Mouse (Mus musculus) kidney, postnatal 0 days (tissue): ENCODE measurements around the gene Fgr. TPM values are rescaled to one million over a fixed set of nuclear protein-coding genes. Genes with fewer than 3 reads are reported as not detected.

Experiments
- ATAC-seq: fragments of 200-750 bp; cut with Nextera tagmentation; replicated peaks from 2 replicates; pipeline ENCODE4 v1.8.0; 2017; ENCODE audit warnings: low read depth, moderate number of reproducible peaks, moderate TSS enrichment, moderate library complexity; ENCODE audit not compliant: low FRiP score
- DNase-seq: peaks from one replicate; pipeline ENCODE4 v3.0.0-alpha.2; 2016; ENCODE audit warnings: low spot score
- H3K27ac ChIP-seq: fragments of 300-500 bp; sonication (generic); 2 replicates; pipeline ENCODE4 v1.5.1; 2014; ENCODE audit warnings: mild to moderate bottlenecking
- H3K27me3 ChIP-seq: fragments of 300-500 bp; sonication (generic); 2 replicates; pipeline ENCODE4 v1.6.1; 2014; ENCODE audit warnings: low read length, mixed read lengths; ENCODE audit not compliant: insufficient read depth
- H3K36me3 ChIP-seq: fragments of 300-500 bp; sonication (generic); 2 replicates; pipeline ENCODE4 v1.6.1; 2014; ENCODE audit warnings: low read length, mixed read lengths; ENCODE audit not compliant: insufficient read depth
- H3K4me1 ChIP-seq: fragments of 300-500 bp; sonication (generic); replicated peaks from 2 replicates; pipeline ENCODE4 v1.6.1; 2014; ENCODE audit warnings: antibody characterized with exemption, low read length, mixed read lengths; ENCODE audit not compliant: insufficient read depth
- H3K4me2 ChIP-seq: fragments of 300-500 bp; sonication (generic); 2 replicates; pipeline ENCODE4 v1.6.1; 2014; ENCODE audit warnings: mild to moderate bottlenecking, low read length, moderate library complexity, mixed read lengths
- H3K4me3 ChIP-seq: fragments of 300-500 bp; sonication (generic); replicated peaks from 2 replicates; pipeline ENCODE4 v1.5.1; 2014; ENCODE audit warnings: low read depth, low read length
- H3K9ac ChIP-seq: fragments of 300-500 bp; sonication (generic); 2 replicates; pipeline ENCODE4 v1.6.1; 2014; ENCODE audit warnings: low read depth, low read length
- H3K9me3 ChIP-seq: fragments of 300-500 bp; sonication (generic); replicated peaks from 2 replicates; pipeline ENCODE4 v1.6.1; 2016; ENCODE audit warnings: low read length, inconsistent platforms, mixed read lengths
- CTCF ChIP-seq: IDR thresholded peaks from 2 replicates; pipeline ENCODE4 v1.5.1; 2016; ENCODE audit warnings: antibody characterized with exemption, low read depth, mild to moderate bottlenecking, moderate library complexity
- WGBS: fragments of 180-500 bp; shearing (Covaris S2); extraction: QIAGEN DNeasy Blood & Tissue Kit; methylation state at CpG from one replicate; pipeline ENCODE4 v1.1.7; 2014; 5-methylcytosine and 5-hydroxymethylcytosine counted together
- polyA plus RNA-seq: library from polyadenylated mRNA; unstranded; fragments of >200 nt; fragmentation: Nextera tagmentation; extraction: Ambion mirVana; gene quantifications from 2 replicates; pipeline ENCODE4 v1.2.1, GENCODE M21; 2015

Fgr gene
- polyA plus RNA-seq, 1 experiment from 2014 or later: 0.51 TPM

GRCm38 (mm10) chr4:133037798-133038197 lies 63.9 kb downstream of the Fgr start:
- WGBS: 14% methylated on average over 6 of the region's 6 CpGs
- no peak overlapping the region for H3K9ac ChIP-seq
- no peak for TF ChIP-seq CTCF
- H3K4me1 ChIP-seq: peaks cover 42% of the 10 kb centered on the region
- peak overlapping the region; percentile 90; the same call in 1 of the 2 replicates for H3K27ac ChIP-seq
- peak overlapping the region; percentile 100 for H3K4me2 ChIP-seq
- DNase-seq: no peak
- H3K27me3 ChIP-seq: no peaks in the 10 kb centered on the region
- no peak for ATAC-seq
- H3K36me3 ChIP-seq: no peaks in the 10 kb centered on the region
- no peaks in the 10 kb centered on the region for H3K9me3 ChIP-seq
- peak overlapping the region; percentile 63; the same call in 1 of the 2 replicates for H3K4me3 ChIP-seq

DNA sequence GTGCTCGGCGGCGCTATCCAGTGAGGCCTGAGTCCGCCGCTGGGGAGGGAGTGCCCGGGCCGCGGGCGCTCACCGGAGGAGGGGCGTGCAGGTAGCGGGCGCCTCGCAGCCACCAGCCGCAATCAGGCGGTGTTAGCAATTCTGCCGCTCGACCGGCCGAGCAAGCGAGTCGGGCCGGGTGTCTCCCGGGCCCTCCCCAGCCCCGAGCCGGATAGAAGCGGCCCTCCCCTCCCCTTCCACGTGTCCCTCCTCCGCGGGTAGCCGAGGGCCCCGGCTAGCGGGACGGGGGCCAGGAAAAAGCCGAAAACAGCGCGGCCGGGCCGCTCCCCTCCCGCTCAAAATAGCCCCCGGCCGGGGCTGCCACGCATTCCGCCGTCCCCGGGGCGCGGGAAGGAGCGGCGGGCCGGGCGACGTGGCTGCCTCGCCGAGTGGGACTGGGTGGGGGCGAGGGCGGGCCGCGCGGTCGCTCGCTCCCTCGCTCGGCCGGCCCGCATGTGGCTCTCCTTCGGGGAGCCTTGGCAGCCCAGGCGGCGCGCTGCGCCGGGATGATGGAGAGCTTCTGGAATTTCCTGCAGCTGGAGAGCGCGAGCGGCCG lies 64.7 kb downstream of the Fgr start:
- Histone ChIP-seq H3K27ac (peak overlapping the region; percentile 90), H3K9me3 (no peaks in the 10 kb centered on the region), H3K4me1 (peaks cover 50% of the 10 kb centered on the region)

GRCm38 (mm10) chr4:133039116-133039819 lies 65.4 kb downstream of the Fgr start:
- ATAC-seq (no peak), DNase-seq (no peak)
- Histone ChIP-seq H3K9me3 (no peaks in the 10 kb centered on the region), H3K27me3 (no peaks in the 10 kb centered on the region), H3K36me3 (no peaks in the 10 kb centered on the region), H3K9ac (peak overlapping the region; percentile 86), H3K27ac (peak overlapping the region; percentile 90), H3K4me3 (peak overlapping the region; percentile 63), H3K4me2 (peak overlapping the region; percentile 100), H3K4me1 (peaks cover 57% of the 10 kb centered on the region)
- under 1% methylated on average over 40 of the region's 77 CpGs for WGBS
- TF ChIP-seq CTCF: no peak

More for the DNA sequence above, 64.7 kb downstream of the Fgr start:
- peak overlapping the region; percentile 86 for H3K9ac ChIP-seq
- ATAC-seq (peak; percentile 40), DNase-seq (peak; percentile 86)
- peak overlapping the region; percentile 100 for H3K4me2 ChIP-seq
- TF ChIP-seq CTCF: 0 out of 2 replicates have a peak, but pooled peaks have one; percentile 6
- WGBS: under 1% methylated on average over 59 of the region's 76 CpGs
- H3K27me3 ChIP-seq: no peaks in the 10 kb centered on the region
- H3K4me3 ChIP-seq: peak overlapping the region; percentile 63
- no peaks in the 10 kb centered on the region for H3K36me3 ChIP-seq

DNA sequence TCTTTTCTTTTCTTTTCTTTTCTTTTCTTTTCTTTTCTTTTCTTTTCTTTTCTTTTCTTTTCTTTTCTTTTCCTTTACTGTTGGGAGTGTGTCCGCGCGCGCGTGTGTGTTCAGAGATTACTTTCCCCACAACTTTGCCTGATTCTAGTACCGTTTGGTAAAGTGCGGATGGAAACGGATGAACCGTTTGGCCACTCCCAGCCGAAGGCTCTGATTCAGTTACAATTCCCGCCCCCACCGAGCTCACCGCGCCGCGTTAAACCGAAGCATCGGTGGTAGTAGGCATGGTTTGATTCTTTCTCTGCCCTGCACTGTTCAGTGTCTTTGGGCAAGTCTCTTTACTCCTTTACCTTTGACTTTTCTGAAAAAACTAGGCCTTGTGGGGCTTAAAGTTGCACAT lies 65.9 kb downstream of the Fgr start:
- H3K9ac ChIP-seq: peak overlapping the region; percentile 86
- peaks cover 62% of the 10 kb centered on the region for H3K4me1 ChIP-seq
- no peaks in the 10 kb centered on the region for H3K9me3 ChIP-seq
- no peak for TF ChIP-seq CTCF
- H3K36me3 ChIP-seq: no peaks in the 10 kb centered on the region
- H3K4me3 ChIP-seq: peak overlapping the region; percentile 63
- DNase-seq (no peak), ATAC-seq (no peak)
- peak overlapping the region; percentile 90 for H3K27ac ChIP-seq
- H3K4me2 ChIP-seq: peak overlapping the region; percentile 100
- H3K27me3 ChIP-seq: no peaks in the 10 kb centered on the region
- 8% methylated on average over 18 of the region's 18 CpGs for WGBS

DNA sequence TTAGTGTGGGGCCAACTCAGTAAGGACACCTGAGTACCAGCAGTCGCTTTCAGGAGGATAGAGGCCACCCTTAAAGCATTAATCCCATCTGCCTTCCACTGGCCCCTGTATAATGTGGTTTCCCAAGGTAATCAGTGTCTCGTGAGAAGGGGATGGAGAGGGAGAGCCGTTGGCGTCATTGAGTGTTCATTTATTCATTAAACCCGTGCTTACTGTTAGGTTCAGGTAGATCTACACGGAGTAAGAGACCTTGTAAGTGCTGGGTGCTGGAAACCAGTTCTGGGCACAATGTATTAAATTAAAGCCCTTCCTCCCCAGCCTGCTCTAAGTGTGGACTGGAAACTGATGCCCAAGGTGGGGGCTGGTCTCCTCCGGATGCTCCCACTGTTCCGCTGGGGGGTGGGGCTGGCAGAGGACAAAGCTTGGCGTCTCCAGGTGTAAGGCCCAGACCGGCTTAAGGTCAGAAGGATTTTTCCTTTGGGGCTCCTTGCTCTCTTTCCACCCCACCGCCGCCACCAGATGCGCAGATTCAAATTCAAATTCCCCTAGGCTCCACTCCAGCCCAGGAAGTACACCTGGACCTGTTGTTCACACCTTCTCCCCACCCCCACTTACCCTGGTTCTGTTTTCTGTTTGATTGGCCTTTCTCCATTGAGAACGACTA lies 66.5 kb downstream of the Fgr start:
- Histone ChIP-seq H3K27me3 (no peaks in the 10 kb centered on the region), H3K9me3 (no peaks in the 10 kb centered on the region), H3K4me1 (peaks cover 67% of the 10 kb centered on the region), H3K4me2 (peak overlapping the region; percentile 100), H3K9ac (peak overlapping the region; percentile 86; the same call in 1 of the 2 replicates), H3K36me3 (no peaks in the 10 kb centered on the region), H3K27ac (peak overlapping the region; percentile 90; the same call in 1 of the 2 replicates), H3K4me3 (peak overlapping the region; percentile 6; the same call in 1 of the 2 replicates)
- DNase-seq (no peak), ATAC-seq (0 out of 2 replicates have a peak, but pooled peaks have one; percentile 2)
- no peak for TF ChIP-seq CTCF
- 32% methylated on average over 14 of the region's 14 CpGs for WGBS

- TF ChIP-seq CTCF: no peak
- H3K4me3 ChIP-seq: no peak overlapping the region
Observed at GRCm38 (mm10) chr4:133042244-133042643, 68.3 kb downstream of the Fgr start.

More at GRCm38 (mm10) chr4:133042244-133042643, 68.3 kb downstream of the Fgr start:
- no peak overlapping the region for H3K9ac ChIP-seq
- no peaks in the 10 kb centered on the region for H3K27me3 ChIP-seq
- 26% methylated on average over 4 of the region's 4 CpGs for WGBS
- peak overlapping the region; percentile 92 for H3K27ac ChIP-seq
- ATAC-seq (no peak), DNase-seq (no peak)
- peak overlapping the region; percentile 48 for H3K4me2 ChIP-seq
- H3K9me3 ChIP-seq: no peaks in the 10 kb centered on the region
- peaks cover 84% of the 10 kb centered on the region for H3K4me1 ChIP-seq
- H3K36me3 ChIP-seq: no peaks in the 10 kb centered on the region
